Mouse (Mus musculus): ENCODE data around the gene Arhgef18. TPM values are rescaled to one million over a fixed set of nuclear protein-coding genes. Genes with fewer than 3 reads are reported as not detected.

Arhgef18 gene
- 9.6 and 13.2 TPM in 2 replicates for polyA plus RNA-seq (2014; fragmentation: Nextera tagmentation; extraction: Ambion mirVana)

GRCm38 (mm10) chr8:3392771-3393710, at the start of gene Arhgef18:
Arhgef18 (plus strand) TSS chr8:3393006.
- Histone ChIP-seq H3K27me3 (ENCODE audit: control insufficient read depth, insufficient read depth, low read length) (no peaks in the 10 kb centered on the region), H3K9me3 (ENCODE audit: control insufficient read depth, low read depth, low read length) (no peaks in the 10 kb centered on the region), H3K9ac (replicated peaks; ENCODE audit: low read depth, low read length) (peak within 1 kb of the TSS; percentile 62), H3K36me3 (ENCODE audit: control insufficient read depth, insufficient read depth, low read length) (no peaks in the 10 kb centered on the region), H3K4me1 (ENCODE audit: control insufficient read depth, insufficient read depth, low read length) (peaks cover 12% of the 10 kb centered on the region; the same call in 1 of the 2 replicates), H3K4me2 (replicated peaks; ENCODE audit: low read depth, low read length) (peak within 1 kb of the TSS; percentile 87), H3K27ac (ENCODE audit: low read length) (no peak within 1 kb of the TSS), H3K4me3 (ENCODE audit: low read depth, low read length) (peak within 1 kb of the TSS; percentile 65)
- ATAC-seq (ENCODE audit: insufficient number of reproducible peaks, insufficient read depth, low FRiP score, low read depth): peak; percentile 97
- WGBS: under 1% methylated on average over 48 of the region's 48 CpGs

- WGBS: 95% methylated on average over 6 of the region's 6 CpGs
- no peak overlapping the region for H3K27ac ChIP-seq (ENCODE audit: low read length)
- ATAC-seq (ENCODE audit: insufficient number of reproducible peaks, insufficient read depth, low FRiP score, low read depth): no peak
- H3K27me3 ChIP-seq (ENCODE audit: control insufficient read depth, insufficient read depth, low read length): no peaks in the 10 kb centered on the region
- H3K36me3 ChIP-seq (ENCODE audit: control insufficient read depth, insufficient read depth, low read length): no peaks in the 10 kb centered on the region
- H3K4me3 ChIP-seq (ENCODE audit: low read depth, low read length): no peak overlapping the region
- no peaks in the 10 kb centered on the region for H3K9me3 ChIP-seq (ENCODE audit: control insufficient read depth, low read depth, low read length)
- H3K4me2 ChIP-seq (replicated peaks; ENCODE audit: low read depth, low read length): no peak overlapping the region
- H3K9ac ChIP-seq (replicated peaks; ENCODE audit: low read depth, low read length): no peak overlapping the region
- H3K4me1 ChIP-seq (ENCODE audit: control insufficient read depth, insufficient read depth, low read length): no peaks in the 10 kb centered on the region
Observed at GRCm38 (mm10) chr8:3345337-3345736, 47.5 kb upstream of the Arhgef18 start.

GRCm38 (mm10) chr8:3346691-3347413, 46.0 kb upstream of the Arhgef18 start:
- Histone ChIP-seq H3K27ac (ENCODE audit: low read length) (no peak overlapping the region), H3K4me2 (replicated peaks; ENCODE audit: low read depth, low read length) (no peak overlapping the region), H3K9ac (replicated peaks; ENCODE audit: low read depth, low read length) (no peak overlapping the region), H3K27me3 (ENCODE audit: control insufficient read depth, insufficient read depth, low read length) (no peaks in the 10 kb centered on the region), H3K4me3 (ENCODE audit: low read depth, low read length) (no peak overlapping the region), H3K4me1 (ENCODE audit: control insufficient read depth, insufficient read depth, low read length) (no peaks in the 10 kb centered on the region), H3K36me3 (ENCODE audit: control insufficient read depth, insufficient read depth, low read length) (no peaks in the 10 kb centered on the region), H3K9me3 (ENCODE audit: control insufficient read depth, low read depth, low read length) (no peaks in the 10 kb centered on the region)
- 77% methylated on average over 5 of the region's 5 CpGs for WGBS
- ATAC-seq (ENCODE audit: insufficient number of reproducible peaks, insufficient read depth, low FRiP score, low read depth): no peak

DNA sequence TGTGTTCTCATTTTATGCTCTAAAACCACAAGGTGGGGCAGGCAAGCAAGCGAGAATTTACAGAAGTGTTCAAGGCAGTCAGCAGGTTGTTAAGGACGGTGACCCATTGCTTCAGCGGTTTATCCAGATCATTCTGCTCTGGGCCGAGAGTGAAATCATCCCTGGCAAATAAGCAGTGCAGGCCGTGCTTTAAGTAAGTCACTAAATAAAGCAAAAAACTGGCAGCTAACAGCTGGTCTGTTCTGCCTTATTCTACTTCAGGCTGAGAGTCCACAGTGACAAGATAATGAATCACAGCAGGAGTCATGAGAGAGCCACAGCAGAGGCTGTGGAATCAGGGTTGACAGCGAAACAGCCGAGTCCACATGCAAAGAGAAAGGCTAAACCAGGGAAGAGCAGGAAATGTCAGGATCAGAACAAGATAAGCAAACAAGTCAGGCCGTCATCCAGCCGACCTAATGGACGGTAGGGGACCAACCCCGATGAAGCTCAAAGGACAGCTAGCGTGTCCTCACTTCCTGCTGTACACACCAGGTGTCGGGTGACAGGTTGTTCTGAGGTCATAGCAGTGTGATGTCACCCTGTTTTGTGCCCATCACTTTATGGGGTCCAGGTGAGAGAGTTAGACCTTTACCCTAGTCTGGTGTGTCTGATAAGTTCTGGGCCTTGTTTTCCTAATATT, 44.5 kb upstream of the Arhgef18 start:
- H3K4me3 ChIP-seq (ENCODE audit: low read depth, low read length): no peak overlapping the region
- no peaks in the 10 kb centered on the region for H3K9me3 ChIP-seq (ENCODE audit: control insufficient read depth, low read depth, low read length)
- no peaks in the 10 kb centered on the region for H3K27me3 ChIP-seq (ENCODE audit: control insufficient read depth, insufficient read depth, low read length)
- no peaks in the 10 kb centered on the region for H3K36me3 ChIP-seq (ENCODE audit: control insufficient read depth, insufficient read depth, low read length)
- 0 out of 2 replicates have a peak, but pooled peaks have one; percentile 26 for ATAC-seq (ENCODE audit: insufficient number of reproducible peaks, insufficient read depth, low FRiP score, low read depth)
- no peak overlapping the region for H3K27ac ChIP-seq (ENCODE audit: low read length)
- WGBS: 22% methylated on average over 13 of the region's 13 CpGs
- H3K4me2 ChIP-seq (replicated peaks; ENCODE audit: low read depth, low read length): no peak overlapping the region
- no peaks in the 10 kb centered on the region for H3K4me1 ChIP-seq (ENCODE audit: control insufficient read depth, insufficient read depth, low read length)
- no peak overlapping the region for H3K9ac ChIP-seq (replicated peaks; ENCODE audit: low read depth, low read length)

- Histone ChIP-seq H3K36me3 (ENCODE audit: control insufficient read depth, insufficient read depth, low read length) (no peaks in the 10 kb centered on the region), H3K27me3 (ENCODE audit: control insufficient read depth, insufficient read depth, low read length) (no peaks in the 10 kb centered on the region), H3K4me1 (ENCODE audit: control insufficient read depth, insufficient read depth, low read length) (no peaks in the 10 kb centered on the region), H3K9me3 (ENCODE audit: control insufficient read depth, low read depth, low read length) (no peaks in the 10 kb centered on the region), H3K4me2 (replicated peaks; ENCODE audit: low read depth, low read length) (no peak overlapping the region), H3K27ac (ENCODE audit: low read length) (no peak overlapping the region), H3K9ac (replicated peaks; ENCODE audit: low read depth, low read length) (no peak overlapping the region), H3K4me3 (ENCODE audit: low read depth, low read length) (no peak overlapping the region)
- 37% methylated on average over 6 of the region's 6 CpGs for WGBS
- no peak for ATAC-seq (ENCODE audit: insufficient number of reproducible peaks, insufficient read depth, low FRiP score, low read depth)
Observed at GRCm38 (mm10) chr8:3350747-3351146, 42.1 kb upstream of the Arhgef18 start.

- Histone ChIP-seq H3K36me3 (ENCODE audit: control insufficient read depth, insufficient read depth, low read length) (no peaks in the 10 kb centered on the region), H3K4me1 (ENCODE audit: control insufficient read depth, insufficient read depth, low read length) (no peaks in the 10 kb centered on the region), H3K4me2 (replicated peaks; ENCODE audit: low read depth, low read length) (0 out of 2 replicates have a peak overlapping the region, but pooled peaks have one; percentile 6), H3K9ac (replicated peaks; ENCODE audit: low read depth, low read length) (no peak overlapping the region), H3K9me3 (ENCODE audit: control insufficient read depth, low read depth, low read length) (no peaks in the 10 kb centered on the region), H3K4me3 (ENCODE audit: low read depth, low read length) (no peak overlapping the region), H3K27me3 (ENCODE audit: control insufficient read depth, insufficient read depth, low read length) (no peaks in the 10 kb centered on the region), H3K27ac (ENCODE audit: low read length) (peak overlapping the region; percentile 29; the same call in 1 of the 2 replicates)
- 61% methylated on average over 6 of the region's 6 CpGs for WGBS
- peak; percentile 60 for ATAC-seq (ENCODE audit: insufficient number of reproducible peaks, insufficient read depth, low FRiP score, low read depth)
Observed at GRCm38 (mm10) chr8:3352715-3353114, 40.1 kb upstream of the Arhgef18 start.

DNA sequence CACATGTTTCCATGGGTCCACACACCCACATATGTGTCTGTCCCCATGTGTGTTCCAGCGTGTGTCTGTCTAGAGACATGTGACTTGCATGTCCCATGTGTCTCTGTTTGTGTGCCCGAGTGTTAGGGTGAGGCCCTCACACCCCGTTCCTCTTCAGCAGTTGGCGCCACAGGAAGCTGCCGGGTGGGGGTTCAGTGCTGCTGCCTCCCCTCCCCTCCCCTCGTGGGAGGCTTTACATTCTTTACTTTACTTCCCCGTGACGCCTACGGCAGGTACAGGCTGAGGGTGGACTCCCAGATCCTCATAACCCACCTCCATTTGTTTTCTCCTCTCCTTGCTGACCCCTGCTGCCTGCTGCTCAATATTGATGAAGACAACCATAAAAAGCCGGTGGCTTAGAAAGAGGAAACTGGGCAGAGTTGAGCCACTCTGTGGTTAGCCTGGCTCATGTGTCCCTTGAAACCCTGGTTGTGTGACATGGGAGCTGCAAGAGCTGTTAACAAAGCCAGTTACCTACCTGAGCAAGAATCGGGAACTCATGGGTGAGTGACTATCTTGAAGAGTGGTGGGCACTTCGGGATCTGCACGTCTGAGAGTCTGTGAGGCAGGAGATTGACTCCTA, 39.5 kb upstream of the Arhgef18 start, which contains the start of gene A430078G23Rik:
Gene A430078G23Rik, plus strand, starts transcription at position 227 of the 622 bp plus-strand sequence.
- Histone ChIP-seq H3K9ac (replicated peaks; ENCODE audit: low read depth, low read length) (no peak within 1 kb of the TSS), H3K4me3 (ENCODE audit: low read depth, low read length) (no peak within 1 kb of the TSS), H3K4me2 (replicated peaks; ENCODE audit: low read depth, low read length) (peak within 1 kb of the TSS; percentile 6; the same call in 1 of the 2 replicates), H3K9me3 (ENCODE audit: control insufficient read depth, low read depth, low read length) (no peaks in the 10 kb centered on the region), H3K27ac (ENCODE audit: low read length) (peak within 1 kb of the TSS; percentile 29; the same call in 1 of the 2 replicates), H3K36me3 (ENCODE audit: control insufficient read depth, insufficient read depth, low read length) (no peaks in the 10 kb centered on the region), H3K4me1 (ENCODE audit: control insufficient read depth, insufficient read depth, low read length) (no peaks in the 10 kb centered on the region), H3K27me3 (ENCODE audit: control insufficient read depth, insufficient read depth, low read length) (no peaks in the 10 kb centered on the region)
- peak; percentile 3; the same call in 1 of the 2 replicates for ATAC-seq (ENCODE audit: insufficient number of reproducible peaks, insufficient read depth, low FRiP score, low read depth)
- 64% methylated on average over 13 of the region's 13 CpGs for WGBS

Measured in stomach, embryonic 14.5 days (tissue).